Mouse (Mus musculus) intestine, postnatal 0 days (tissue): ENCODE data around the gene Abcc12. TPM values are rescaled to one million over a fixed set of nuclear protein-coding genes. Genes with fewer than 3 reads are reported as not detected.

Source experiments
- ATAC-seq: fragments of 200-750 bp; cut with Nextera tagmentation; 2 replicates; pipeline ENCODE4 v1.8.0; 2017; ENCODE audit warnings: mild to moderate bottlenecking, moderate TSS enrichment, moderate library complexity
- H3K27ac ChIP-seq: fragments of 300-500 bp; sonication (generic); 2 replicates; pipeline ENCODE4 v1.5.1; 2014; ENCODE audit warnings: mild to moderate bottlenecking, low read depth, low read length, moderate library complexity
- H3K27me3 ChIP-seq: fragments of 300-500 bp; sonication (generic); replicated peaks from 2 replicates; pipeline ENCODE4 v1.6.1; 2014; ENCODE audit warnings: low read length, mixed read lengths; ENCODE audit not compliant: control insufficient read depth, insufficient read depth
- H3K36me3 ChIP-seq: fragments of 300-500 bp; sonication (generic); 2 replicates; pipeline ENCODE4 v1.6.1; 2014; ENCODE audit warnings: mild to moderate bottlenecking, moderate library complexity; ENCODE audit not compliant: control insufficient read depth, insufficient read depth
- H3K4me1 ChIP-seq: fragments of 300-500 bp; sonication (generic); replicated peaks from 2 replicates; pipeline ENCODE4 v1.6.1; 2014; ENCODE audit warnings: antibody characterized with exemption, low read length, mixed read lengths; ENCODE audit not compliant: control insufficient read depth, insufficient read depth
- H3K4me2 ChIP-seq: fragments of 300-500 bp; sonication (generic); replicated peaks from 2 replicates; pipeline ENCODE4 v1.6.1; 2014; ENCODE audit warnings: low read depth, mild to moderate bottlenecking, moderate library complexity
- H3K4me3 ChIP-seq: fragments of 300-500 bp; sonication (generic); 2 replicates; pipeline ENCODE4 v1.5.1; 2014; ENCODE audit warnings: low read depth, low read length
- H3K9ac ChIP-seq: fragments of 300-500 bp; sonication (generic); 2 replicates; pipeline ENCODE4 v1.6.1; 2014; ENCODE audit warnings: mild to moderate bottlenecking, low read depth, low read length
- H3K9me3 ChIP-seq: fragments of 300-500 bp; sonication (generic); 2 replicates; pipeline ENCODE4 v1.6.1; 2016; ENCODE audit warnings: mixed run types; ENCODE audit not compliant: control insufficient read depth
- CTCF ChIP-seq: sonication (generic); IDR thresholded peaks from 2 replicates; pipeline ENCODE4 v1.5.1; 2016; ENCODE audit warnings: low read depth, mild to moderate bottlenecking, control low read depth, antibody characterized with exemption, moderate library complexity
- WGBS: fragments of 180-500 bp; shearing (Covaris S2); extraction: QIAGEN DNeasy Blood & Tissue Kit; methylation state at CpG from one replicate; pipeline ENCODE4 v1.1.7; 2014; 5-methylcytosine and 5-hydroxymethylcytosine counted together
- microRNA-seq: library from miRNA; unstranded; fragments of <30 nt; microRNA quantifications from one replicate; pipeline ENCODE4, GENCODE M21; 2016
- polyA plus RNA-seq: library from polyadenylated mRNA; unstranded; fragments of >200 nt; fragmentation: Nextera tagmentation; extraction: Ambion mirVana; gene quantifications from 2 replicates; pipeline ENCODE4 v1.2.1, GENCODE M21; 2015

Gene Abcc12
- polyA plus RNA-seq, 1 experiment from 2014 or later, result not detected

GRCm38 (mm10) chr8:86437418-86437817, 143.1 kb downstream of the Abcc12 start:
- Histone ChIP-seq H3K9ac (no peak overlapping the region), H3K4me1 (no peaks in the 10 kb centered on the region), H3K9me3 (no peaks in the 10 kb centered on the region), H3K27ac (no peak overlapping the region), H3K4me2 (no peak overlapping the region), H3K4me3 (no peak overlapping the region), H3K27me3 (no peaks in the 10 kb centered on the region), H3K36me3 (no peaks in the 10 kb centered on the region)
- 72% methylated on average over 1 of the region's 1 CpGs for WGBS
- TF ChIP-seq CTCF, result no peak
- no peak for ATAC-seq

Small RNAs within 50 kb of the gene (microRNA-seq; reads per million reads assigned to microRNA genes)
- not detected for gene Gm44348

Other genes starting within 250 kb of the Abcc12 start
- gene Lonp2, start 43.4 kb upstream of the Abcc12 start, polyA plus RNA-seq, result 53.5 and 56.7 TPM in 2 replicates
- 3.5 and 4.3 TPM in 2 replicates for gene Gm10638, start 165.0 kb upstream of the Abcc12 start, polyA plus RNA-seq
- 26.3 and 26.5 TPM in 2 replicates for gene Siah1a, start 165.2 kb upstream of the Abcc12 start, polyA plus RNA-seq